Mouse (Mus musculus) neural tube, embryonic 10.5 days (tissue): ENCODE results near the gene Pabpc1l.
"Not testable (repeated sequence)": the region's sequence is repeated elsewhere in the genome, so short reads cannot be mapped to it uniquely, and the experiment has no call there.

Source experiments
- DNase-seq: peaks from one replicate; pipeline ENCODE4 v3.0.0-alpha.2; 2017; ENCODE audit warnings: low spot score; ENCODE audit errors: extremely low spot score

Pabpc1l gene

DNA sequence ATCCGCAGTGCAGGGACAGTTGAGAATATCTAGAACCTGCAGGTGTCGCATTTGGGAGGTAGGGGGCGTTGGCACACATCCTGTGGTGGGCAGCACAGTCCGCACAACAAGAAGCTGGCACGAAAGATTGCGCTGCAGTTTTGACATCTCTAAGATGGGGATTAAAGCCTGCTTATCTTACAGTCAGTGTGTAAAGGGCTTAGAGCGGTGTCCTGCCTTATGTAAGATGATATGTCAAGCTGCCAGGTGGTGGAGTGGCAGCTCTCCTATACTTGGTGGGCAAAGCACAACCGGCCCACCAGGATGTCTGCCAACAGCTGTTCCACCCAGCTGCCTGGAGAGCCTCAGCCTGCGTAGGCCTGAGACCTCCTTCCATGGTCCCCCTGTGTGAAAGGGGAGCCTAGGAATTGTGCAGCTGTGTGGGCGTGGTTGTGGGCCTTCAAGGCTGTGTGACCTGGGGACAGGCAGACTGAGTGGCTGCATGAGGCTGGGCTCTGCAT is 11.3 kb downstream of the Pabpc1l start:
- DNase-seq: no peak

DNA sequence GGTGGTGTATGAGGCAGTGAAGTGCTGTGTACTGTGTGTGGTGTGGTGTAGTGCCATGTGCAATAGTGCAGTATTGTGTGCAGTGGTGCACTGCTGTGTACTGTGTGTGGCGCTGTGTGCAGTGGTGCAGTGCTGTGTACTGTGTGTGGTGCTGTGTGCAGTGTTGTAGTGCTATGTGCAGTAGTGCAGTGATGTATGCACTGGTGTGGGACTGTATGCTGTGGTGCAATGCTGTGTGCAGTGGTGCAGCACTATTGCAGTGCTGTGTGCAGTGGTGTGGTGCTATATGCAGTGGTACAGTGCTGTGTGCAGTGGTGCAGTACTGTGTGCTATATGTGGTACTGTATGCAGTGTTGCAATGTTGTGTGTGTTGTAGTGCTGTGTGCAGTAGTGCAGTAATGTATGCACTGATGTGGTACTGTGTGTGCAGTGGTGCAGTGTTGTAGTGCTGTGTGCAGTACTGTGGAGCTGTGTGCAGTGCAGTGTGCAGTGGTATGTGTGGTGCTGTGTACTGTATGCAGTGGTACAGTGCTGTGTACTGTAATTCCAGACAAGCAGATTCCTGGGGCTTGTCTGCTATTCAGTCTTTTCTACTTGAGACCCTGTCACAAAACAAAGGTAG is 13.3 kb downstream of the Pabpc1l start:
- DNase-seq: no peak

DNA sequence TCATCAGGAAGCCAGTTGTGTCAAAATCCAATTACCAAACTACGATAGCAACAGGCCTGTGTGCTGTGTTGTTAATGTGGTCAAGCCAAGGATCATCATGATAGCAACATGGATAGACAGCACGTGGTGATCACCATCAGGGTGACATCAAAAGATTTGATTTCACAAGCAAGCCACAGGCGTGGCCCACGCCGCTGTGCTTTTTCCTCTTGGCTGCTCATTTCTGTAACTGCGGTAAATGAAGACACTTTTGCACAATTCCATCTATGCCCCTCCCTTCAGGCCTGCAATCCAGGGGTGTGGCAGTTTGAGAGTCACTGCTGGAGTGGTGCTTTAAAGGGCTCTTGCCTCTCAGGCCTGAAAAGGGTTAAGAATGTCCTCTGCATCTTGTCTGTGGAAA is 15.7 kb downstream of the Pabpc1l start:
- DNase-seq: no peak

DNA sequence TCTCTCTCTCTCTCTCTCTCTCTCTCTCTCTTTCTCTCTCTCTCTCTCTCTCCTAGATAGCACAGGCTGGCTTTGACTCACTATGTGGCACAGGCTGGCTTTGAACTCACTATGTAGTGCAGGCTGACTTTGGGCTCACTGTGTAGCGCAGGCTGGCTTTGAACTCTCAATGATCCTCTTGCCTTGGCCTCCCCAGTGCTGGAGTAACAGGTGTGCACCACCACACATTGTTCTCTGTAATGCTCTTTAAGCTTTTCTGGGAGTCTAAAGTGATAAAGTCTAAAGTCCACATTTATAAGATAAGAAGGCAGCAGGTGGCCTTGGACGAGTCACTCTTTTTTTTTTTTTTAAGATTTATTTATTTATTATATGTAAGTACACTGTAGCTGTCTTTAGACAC is 16.3 kb downstream of the Pabpc1l start:
- DNase-seq: no peak

DNA sequence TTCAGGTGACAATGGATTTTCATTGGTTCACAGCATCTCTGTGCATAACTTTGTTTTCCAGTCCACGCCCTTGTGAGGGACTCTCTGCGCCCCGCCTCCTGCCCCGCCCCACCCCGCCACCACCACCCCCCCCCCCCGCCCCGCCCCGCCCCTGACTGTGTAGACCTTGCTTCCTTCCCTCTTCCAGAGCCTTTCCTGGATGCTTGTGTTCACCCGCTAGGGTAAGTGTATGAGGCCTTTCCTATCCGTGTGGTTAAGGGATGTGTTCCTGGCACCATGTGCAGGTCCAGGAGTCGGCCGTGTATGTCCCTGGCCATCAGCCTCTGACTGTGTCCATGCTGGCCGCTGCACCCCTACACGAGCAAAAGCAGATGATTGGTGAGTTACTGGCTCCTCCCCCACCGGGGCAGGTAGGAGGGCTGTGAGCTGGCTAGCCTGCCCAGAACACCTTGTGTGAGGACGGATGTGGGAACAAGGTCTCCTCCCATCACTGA is 22.0 kb downstream of the Pabpc1l start:
- peak; percentile 31 for DNase-seq

DNA sequence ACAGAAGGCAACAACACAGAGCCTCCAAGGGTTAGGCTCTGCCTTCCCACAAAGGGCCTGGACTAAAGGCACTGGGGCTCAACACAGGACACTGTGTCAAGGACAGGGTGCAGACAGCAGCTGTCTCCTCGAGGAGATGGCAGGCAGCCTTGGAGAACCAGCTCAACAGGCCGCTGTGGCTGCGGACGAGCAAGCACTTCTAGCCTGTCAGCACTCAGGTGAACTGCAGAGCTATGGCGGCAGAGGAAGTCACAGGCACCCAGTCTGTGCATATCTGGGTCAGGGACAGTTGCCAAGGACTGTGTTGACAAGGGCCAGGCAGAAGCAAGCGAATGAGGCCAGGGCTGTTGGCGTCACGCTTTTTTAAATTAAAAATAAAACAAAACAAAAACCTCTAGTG is 28.5 kb downstream of the Pabpc1l start:
- DNase-seq: no peak

DNA sequence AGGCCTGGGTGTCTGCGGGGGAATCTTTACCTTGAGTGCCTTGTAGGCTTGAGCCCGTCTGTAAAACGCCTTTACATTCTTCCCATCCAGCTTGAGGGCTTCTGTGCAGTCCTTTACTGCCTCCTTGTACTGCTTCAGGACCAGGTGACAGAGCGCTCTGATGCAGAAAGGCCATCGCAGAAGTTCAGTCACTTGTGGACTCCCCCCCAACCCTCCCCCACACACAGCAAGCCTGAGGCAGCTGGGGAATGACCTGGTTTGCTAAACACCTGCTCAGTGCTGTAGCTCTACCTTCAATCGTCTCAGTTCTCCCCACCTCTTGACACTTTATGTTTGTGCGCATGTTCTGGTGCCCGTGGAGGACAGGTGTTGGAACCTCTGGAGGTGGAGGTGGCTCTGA is 29.4 kb downstream of the Pabpc1l start:
- no peak for DNase-seq

DNA sequence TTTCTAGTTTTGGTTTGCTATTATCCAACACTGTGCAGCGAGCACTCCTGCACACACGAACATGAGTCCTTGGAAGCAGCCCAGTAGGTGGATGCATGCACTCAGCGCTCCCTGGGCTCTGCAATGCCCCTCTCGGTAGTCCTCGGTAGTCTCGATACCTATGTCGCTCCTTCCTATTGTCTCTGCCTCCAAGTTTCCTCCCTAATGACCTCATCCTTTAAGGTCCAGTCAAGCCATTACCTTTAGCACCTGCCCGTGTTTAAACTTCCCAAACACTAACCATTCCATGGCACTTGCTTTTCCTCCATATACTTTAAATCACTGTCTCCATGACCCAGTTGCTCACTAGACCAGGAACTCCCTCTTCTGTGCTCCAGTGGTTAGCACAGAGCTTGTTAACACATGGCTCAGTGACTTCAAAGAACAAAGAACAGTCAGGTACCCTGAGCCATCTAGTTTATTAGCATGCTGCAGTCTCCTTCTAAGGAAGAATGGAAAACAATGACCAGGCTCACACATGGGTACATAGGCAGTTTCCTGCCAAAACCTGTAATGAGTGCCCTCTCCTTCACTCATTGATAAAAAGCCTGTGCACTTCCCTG is 34.5 kb downstream of the Pabpc1l start:
- no peak for DNase-seq

DNA sequence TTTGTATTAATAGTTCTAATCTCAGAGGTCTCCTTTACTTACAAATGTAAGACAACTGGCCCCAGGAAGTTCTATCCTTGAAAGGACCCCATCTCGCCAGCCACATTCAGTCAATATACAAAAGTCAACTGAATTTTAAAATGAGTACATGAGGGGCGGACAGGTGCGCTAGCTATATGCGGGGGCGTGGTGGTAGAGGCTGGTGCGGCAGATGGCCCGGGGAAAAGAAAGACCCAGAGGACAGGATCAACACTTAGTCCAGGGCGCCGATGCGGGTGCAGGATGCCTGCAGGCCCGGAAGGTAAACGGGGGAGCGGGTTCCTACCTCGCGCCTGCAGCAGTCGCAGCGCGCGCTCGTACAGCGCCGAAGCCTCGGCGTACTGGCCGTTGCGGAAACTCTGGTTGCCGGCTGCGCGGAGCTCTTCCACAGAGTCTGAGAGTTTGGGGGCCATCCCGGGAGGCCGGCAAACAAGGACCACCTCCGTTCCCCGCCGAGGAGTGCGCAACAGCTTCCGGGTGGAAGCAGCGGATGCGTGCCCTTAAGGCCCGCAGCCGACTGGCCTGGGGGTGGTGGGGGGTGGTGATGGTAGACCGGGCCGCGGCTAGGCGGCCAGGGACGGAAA is 45.0 kb downstream of the Pabpc1l start, which contains the start of gene Stk4:
Gene Stk4 (plus strand): TSS at position 181 of the 623 bp plus-strand sequence.
- no peak for DNase-seq

DNA sequence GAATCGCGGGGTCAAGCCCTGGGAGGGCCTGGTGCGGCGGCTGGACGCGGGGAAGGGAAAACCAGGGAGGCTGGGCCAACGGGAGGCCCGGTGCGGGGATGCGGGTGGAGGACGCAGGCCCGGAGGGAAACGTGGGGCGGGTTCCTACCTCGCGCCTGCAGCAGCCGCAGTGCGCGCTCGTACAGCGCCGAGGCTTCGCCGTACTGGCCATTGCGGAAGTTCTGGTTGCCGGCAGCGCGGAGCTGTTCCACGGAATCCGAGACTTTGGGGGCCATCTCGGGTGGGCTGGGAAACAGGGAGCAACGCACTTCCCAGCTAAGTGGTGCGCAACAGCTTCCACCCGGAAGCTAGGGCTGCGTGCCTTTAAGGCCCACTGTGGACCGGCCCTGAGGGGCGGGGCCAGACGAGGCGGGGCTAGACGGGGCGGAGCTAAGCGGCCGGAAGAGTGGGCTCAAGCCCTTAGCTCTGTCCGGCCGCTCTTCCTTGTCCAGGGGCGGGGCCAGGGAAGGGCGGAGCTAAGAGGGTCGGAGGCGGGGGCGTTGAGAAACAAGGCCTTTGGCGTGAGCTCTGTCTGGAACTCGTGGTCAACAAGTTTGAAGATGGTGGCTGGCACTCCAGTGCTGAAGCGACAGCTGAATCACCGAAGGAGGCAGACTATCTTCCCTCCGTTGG is 45.7 kb downstream of the Pabpc1l start, which contains the start of gene Tomm34:
Gene Tomm34 (minus strand): TSS at position 405 of the 672 bp plus-strand sequence.
- peak; percentile 97 for DNase-seq

DNA sequence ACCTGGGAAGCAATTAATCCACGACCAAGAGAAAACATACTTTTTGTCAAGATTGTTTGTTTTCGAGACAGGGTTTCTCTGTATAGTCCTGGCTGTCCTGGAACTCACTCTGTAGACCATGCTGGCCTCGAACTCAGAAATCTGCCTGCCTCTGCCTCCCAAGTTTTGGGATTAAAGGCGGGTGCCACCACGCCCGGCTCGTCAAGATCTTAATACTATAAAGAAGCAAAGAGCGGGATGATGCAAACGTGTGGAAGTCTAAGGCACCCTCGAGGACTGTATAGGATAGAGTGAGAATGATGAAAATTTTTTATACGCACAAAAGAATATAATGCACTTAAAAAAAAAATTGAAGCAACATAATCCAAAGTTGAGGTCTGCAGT is 46.2 kb downstream of the Pabpc1l start:
- not testable (repeated sequence) for DNase-seq

DNA sequence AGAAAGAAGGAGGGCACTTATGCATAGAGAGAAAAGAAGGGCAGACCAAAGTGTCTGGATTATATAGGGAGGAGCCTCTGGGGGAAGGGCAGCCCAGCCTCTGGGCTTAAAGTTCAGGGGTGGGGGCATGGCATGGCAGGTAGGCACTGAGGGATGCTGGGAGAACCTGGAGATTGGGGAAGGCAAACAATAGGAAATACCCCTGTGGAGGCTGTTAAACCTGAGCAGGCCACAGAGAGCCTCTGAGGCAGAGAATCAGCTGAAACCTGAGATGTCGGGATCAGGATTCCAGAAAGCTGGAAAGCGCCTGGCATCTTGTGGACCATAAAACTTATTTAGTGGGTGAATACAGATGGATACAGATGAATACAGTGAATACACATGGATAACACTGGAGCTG is 46.9 kb downstream of the Pabpc1l start:
- DNase-seq: no peak

DNA sequence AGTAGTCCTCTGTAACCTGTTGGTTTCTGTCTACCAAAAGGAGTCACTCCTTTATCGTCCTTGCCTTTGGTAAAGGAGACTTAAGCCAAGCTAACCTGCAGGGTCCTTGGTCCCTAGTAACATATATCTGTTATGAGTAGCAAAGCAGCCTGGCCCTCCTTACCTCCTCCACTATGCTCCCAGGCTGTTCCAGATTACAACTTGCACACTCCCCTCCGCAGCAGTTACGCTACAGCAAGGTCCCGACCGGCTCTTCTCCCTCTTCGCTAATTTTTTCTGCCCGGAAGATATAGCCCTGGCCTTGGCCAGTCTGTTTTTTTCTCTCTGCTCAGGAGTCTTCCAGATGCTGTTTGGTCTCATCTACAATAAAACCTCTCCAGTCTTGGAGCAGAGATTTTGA is 47.9 kb downstream of the Pabpc1l start:
- DNase-seq: no peak

DNA sequence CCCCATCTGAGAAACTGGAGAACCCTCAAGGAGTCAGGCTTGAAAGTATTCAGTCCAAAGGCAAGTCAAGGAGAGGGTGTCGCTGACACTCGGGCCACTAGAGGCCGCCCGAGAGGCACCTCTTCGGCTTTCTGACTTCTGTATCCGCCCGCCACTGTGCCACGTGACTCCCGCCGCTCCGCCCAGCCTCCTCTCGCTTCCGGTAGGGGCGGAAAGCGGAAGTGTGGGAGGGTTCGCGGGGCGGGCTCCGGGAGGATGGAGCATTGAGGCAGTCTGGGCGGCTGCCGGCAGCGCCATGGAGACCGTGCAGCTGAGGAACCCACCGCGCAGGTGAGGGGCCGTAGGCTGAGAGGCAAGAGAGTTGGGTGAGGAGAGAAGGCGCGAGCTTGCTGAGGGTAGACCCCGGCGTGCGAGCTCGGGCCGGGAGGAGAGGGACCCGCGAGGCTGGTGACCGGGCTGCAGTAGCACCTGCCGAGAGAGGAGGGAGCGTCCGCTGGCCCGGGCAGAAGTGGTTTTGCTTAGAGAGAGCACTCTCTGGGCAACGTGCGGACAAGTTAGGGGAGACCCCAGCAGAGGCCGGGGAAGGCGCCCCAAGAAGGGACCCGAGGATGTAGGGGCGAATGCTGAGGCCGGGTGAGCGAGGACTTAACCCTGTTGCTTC is 48.8 kb downstream of the Pabpc1l start:
- DNase-seq: peak; percentile 99

DNA sequence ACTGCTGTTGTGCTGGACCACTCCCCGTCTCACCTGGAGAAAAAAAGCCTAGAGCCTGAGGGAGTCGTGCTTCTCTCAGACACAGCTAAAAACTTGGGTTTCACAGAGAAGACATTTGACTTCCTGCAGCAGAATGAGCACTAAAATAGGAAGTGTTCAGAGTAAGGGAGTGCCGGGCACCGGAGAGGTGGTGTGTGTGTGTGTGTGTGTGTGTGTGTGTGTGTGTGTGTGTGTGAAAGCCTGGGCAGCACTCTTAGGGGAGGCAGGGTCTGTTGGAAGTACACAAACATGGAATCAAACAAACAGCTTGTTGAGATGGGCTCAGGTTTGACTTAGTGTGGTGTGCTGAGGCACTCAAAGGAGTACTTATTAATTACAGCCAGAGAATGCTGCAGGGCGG is 49.8 kb downstream of the Pabpc1l start:
- no peak for DNase-seq

DNA sequence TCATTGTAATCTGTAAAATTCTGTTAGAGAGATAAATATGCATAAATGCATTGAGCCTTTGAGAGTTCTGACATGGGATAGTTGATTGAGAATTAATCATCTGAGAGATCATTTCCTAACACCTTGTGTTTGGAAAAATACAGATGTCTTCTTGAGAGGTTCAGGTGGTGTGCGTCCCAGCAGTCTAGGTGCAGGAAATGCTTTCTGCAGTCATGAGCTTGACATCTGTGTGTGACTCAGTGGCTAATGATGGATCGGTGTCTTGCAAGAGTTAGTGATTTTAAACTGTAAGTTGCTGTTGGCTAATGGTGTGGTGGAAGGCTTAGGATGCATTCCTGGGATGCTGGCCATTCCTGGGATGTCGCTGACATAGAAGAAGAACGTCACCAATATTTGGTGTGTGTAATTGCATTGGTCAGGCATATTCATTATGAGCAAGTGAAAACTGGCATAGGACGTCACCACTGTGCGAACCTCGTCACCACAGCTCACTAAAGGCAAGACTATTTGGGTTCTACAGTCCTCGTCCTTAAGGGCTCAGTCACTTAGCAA is 51.7 kb downstream of the Pabpc1l start:
- no peak for DNase-seq

DNA sequence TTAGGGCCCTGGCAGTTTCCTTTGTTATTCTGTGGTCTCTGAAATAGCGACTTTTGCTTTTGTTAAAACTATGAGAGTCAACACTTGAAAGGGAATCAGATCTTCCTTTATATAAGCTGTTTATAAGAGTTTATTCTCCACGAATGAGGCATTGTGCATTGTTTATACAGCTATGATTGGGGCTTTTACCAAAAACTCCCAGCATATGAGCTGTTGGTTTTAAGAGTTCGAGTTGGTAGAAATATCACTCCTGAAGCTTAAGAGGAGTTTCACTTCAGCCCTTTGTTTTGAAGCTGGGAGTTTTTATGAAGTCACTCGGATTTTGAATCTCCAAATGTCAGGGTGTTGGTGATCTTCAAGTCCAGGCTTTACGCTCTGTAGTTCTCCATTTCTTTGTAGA is 52.6 kb downstream of the Pabpc1l start:
- DNase-seq: no peak

DNA sequence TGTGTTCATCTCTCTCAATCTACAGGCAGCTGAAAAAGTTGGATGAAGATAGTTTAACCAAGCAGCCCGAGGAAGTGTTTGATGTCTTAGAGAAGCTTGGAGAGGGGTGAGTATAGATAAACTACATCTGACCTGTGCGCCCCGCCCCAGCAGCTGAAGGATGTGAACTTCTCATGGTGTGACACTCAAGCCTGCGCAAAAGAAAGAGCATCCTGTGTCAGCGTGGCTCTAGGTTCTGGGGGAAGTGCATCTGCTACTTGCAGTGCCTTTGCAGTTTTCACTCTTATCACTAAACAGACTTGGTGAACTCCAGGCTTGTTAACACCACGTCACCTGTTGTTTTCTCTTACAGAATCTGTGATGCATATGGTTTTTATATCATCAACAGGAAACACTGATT is 54.2 kb downstream of the Pabpc1l start:
- no peak for DNase-seq

DNA sequence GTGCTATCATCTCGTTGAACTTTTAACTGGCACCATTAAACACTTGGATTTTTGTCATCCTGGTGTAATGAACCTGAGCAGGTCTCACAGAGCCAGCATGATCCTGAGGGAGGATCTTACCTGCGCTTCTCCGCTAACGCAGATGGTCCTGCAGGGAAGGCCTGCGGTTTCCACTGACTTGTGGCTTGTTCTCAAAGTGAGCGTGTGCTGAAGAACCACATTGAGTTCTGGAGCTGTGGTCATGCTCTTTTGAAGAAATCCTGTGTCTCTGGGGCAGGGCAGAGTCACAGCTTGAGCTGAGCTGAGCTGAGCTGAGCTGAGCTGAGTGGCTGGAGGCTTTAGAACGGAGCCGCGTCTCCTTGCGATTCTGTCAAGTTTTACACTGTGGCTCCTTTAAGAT is 56.3 kb downstream of the Pabpc1l start:
- no peak for DNase-seq

DNA sequence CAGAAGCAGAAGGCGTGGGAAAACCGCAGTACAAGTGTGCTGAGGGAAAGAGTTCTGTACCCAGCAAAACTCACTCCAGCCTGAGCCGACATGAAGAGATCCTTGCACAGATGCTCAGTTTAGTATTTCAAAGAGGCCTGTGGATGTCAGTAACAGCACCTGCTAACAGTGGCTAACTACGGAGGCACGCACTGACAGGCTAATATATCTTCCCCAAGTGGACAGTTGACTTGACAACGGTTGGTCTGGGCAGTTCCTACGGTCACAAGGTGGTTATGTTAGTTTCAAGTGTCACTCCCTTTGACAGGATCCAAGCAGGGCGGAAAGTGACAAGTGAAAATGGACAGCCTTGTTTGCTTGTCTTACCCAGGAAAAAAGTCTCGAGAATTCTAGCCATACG is 56.9 kb downstream of the Pabpc1l start:
- no peak for DNase-seq
